Mouse (Mus musculus): Measurements from ENCODE around the gene Tcf19. TPM values are rescaled to one million over a fixed set of nuclear protein-coding genes. Genes with fewer than 3 reads are reported as not detected.

Tcf19 gene
- total and polyA plus RNA-seq, 3 experiments = 29.7 to 38.4 (median 37.7) TPM

GRCm38 (mm10) chr17:35548636-35549035, 32.0 kb upstream of the Tcf19 start:
- H3K4me3 ChIP-seq (replicated peaks in 1 of 3; ENCODE audit: low read depth in 2 of 3, low read length in 2 of 3, poor library complexity in 1 of 3) = no peak overlapping the region
- H3K4me2 ChIP-seq (ENCODE audit: insufficient read depth, low read depth, poor library complexity, severe bottlenecking) = no peak overlapping the region
- peaks cover 15 to 44% of the 10 kb centered on the region in 2 experiments for H3K4me1 ChIP-seq (ENCODE audit: control insufficient read depth in 1 of 2, insufficient read depth in 2 of 2)
- H3K79me2 ChIP-seq (replicated peaks; ENCODE audit: control insufficient read depth, extremely low read depth, insufficient read depth, poor library complexity, severe bottlenecking) = no peaks in the 10 kb centered on the region
- H3K9ac ChIP-seq (ENCODE audit: insufficient read depth, low read depth) = no peak overlapping the region
- in situ Hi-C loops (cut with MboI; ENCODE audit: low pct_ligation_motif_present, low pct_unique_long_range_greater_than_20kb, low sequenced_read_pairs) = no loop called here
- H3K27ac ChIP-seq (ENCODE audit: insufficient read depth, low read depth) = no peak overlapping the region
- H3K9me3 ChIP-seq (replicated peaks; ENCODE audit: low read length) = peaks cover 3% of the 10 kb centered on the region
- TF ChIP-seq EP300 (IDR thresholded peaks at IDR 0.05; ENCODE audit: low read length) (no peak), RCOR1 (conservative IDR thresholded peaks at IDR 0.05; ENCODE audit: low read depth, low read length) (no peak), JUN (IDR thresholded peaks at IDR 0.05; ENCODE audit: insufficient read depth, low read depth, low read length) (no peak), ZKSCAN1 (IDR thresholded peaks at IDR 0.05; ENCODE audit: borderline replicate concordance, low read depth, low read length) (no peak), POLR2AphosphoS2 (IDR thresholded peaks at IDR 0.05; ENCODE audit: low read depth, low read length) (no peak), TBP (conservative IDR thresholded peaks at IDR 0.05; ENCODE audit: low read depth, low read length) (no peak)
- peaks cover 2% of the 10 kb centered on the region for H3K27me3 ChIP-seq (replicated peaks)
- DNase-seq (ENCODE audit: extremely low read depth) = no peak
- dilution Hi-C loops (cut with MboI; ENCODE audit: extremely low pct_ligation_motif_present, extremely low pct_unique_long_range_greater_than_20kb, low sequenced_read_pairs) = no loop called here
- no peaks in the 10 kb centered on the region for H3K36me3 ChIP-seq (replicated peaks in 1 of 2; ENCODE audit: control insufficient read depth in 1 of 2, insufficient read depth in 1 of 2, low read length in 1 of 2)

GRCm38 (mm10) chr17:35547465-35547864, 30.8 kb upstream of the Tcf19 start:
- H3K9me3 ChIP-seq (replicated peaks; ENCODE audit: low read length) = peaks cover 3% of the 10 kb centered on the region
- no peaks in the 10 kb centered on the region for H3K36me3 ChIP-seq (replicated peaks in 1 of 2; ENCODE audit: control insufficient read depth in 1 of 2, insufficient read depth in 1 of 2, low read length in 1 of 2)
- in situ Hi-C loops (cut with MboI; ENCODE audit: low pct_ligation_motif_present, low pct_unique_long_range_greater_than_20kb, low sequenced_read_pairs) = no loop called here
- no peaks in the 10 kb centered on the region for H3K79me2 ChIP-seq (replicated peaks; ENCODE audit: control insufficient read depth, extremely low read depth, insufficient read depth, poor library complexity, severe bottlenecking)
- H3K4me3 ChIP-seq (replicated peaks in 1 of 3; ENCODE audit: low read depth in 2 of 3, low read length in 2 of 3, poor library complexity in 1 of 3) = no peak overlapping the region
- H3K27me3 ChIP-seq (replicated peaks) = peaks cover 2% of the 10 kb centered on the region
- TF ChIP-seq ETS1 (conservative IDR thresholded peaks at IDR 0.05; ENCODE audit: low read depth, low read length) (no peak), TCF12 (IDR thresholded peaks at IDR 0.05; ENCODE audit: low read depth, low read length) (no peak), RCOR1 (conservative IDR thresholded peaks at IDR 0.05; ENCODE audit: low read depth, low read length) (no peak), BHLHE40 (IDR thresholded peaks at IDR 0.05; ENCODE audit: low read depth, low read length) (no peak), JUND (conservative IDR thresholded peaks at IDR 0.05; ENCODE audit: low read depth, low read length) (no peak), USF1 (IDR thresholded peaks at IDR 0.05; ENCODE audit: low read depth, low read length) (no peak), POLR2A (IDR thresholded peaks at IDR 0.05; ENCODE audit: low read depth, low read length) (no peak), ZNF384 (IDR thresholded peaks at IDR 0.05; ENCODE audit: low read depth, low read length) (no peak), KAT2A (IDR thresholded peaks at IDR 0.05; ENCODE audit: insufficient replicate concordance, low read length) (no peak), USF2 (conservative IDR thresholded peaks at IDR 0.05; ENCODE audit: low read depth, low read length) (no peak), PAX5 (IDR thresholded peaks at IDR 0.05; ENCODE audit: low read length) (no peak), E2F4 (IDR thresholded peaks at IDR 0.05; ENCODE audit: insufficient replicate concordance, low read depth, low read length) (no peak), MEF2A (IDR thresholded peaks at IDR 0.05; ENCODE audit: borderline replicate concordance, low read depth, low read length) (no peak), ZMIZ1 (IDR thresholded peaks at IDR 0.05; ENCODE audit: low read depth, low read length) (no peak), ZKSCAN1 (IDR thresholded peaks at IDR 0.05; ENCODE audit: borderline replicate concordance, low read depth, low read length) (no peak), HCFC1 (IDR thresholded peaks at IDR 0.05; ENCODE audit: low read depth, low read length) (no peak), UBTF (IDR thresholded peaks at IDR 0.05; ENCODE audit: low read depth, low read length) (no peak), POLR2AphosphoS2 (IDR thresholded peaks at IDR 0.05; ENCODE audit: low read depth, low read length) (no peak), MYC (IDR thresholded peaks at IDR 0.05; ENCODE audit: low read depth, low read length) (no peak)
- H3K4me2 ChIP-seq (ENCODE audit: insufficient read depth, low read depth, poor library complexity, severe bottlenecking) = no peak overlapping the region
- peaks cover 21 to 44% of the 10 kb centered on the region in 2 experiments for H3K4me1 ChIP-seq (ENCODE audit: control insufficient read depth in 1 of 2, insufficient read depth in 2 of 2)
- H3K9ac ChIP-seq (ENCODE audit: insufficient read depth, low read depth) = no peak overlapping the region
- dilution Hi-C loops (cut with MboI; ENCODE audit: extremely low pct_ligation_motif_present, extremely low pct_unique_long_range_greater_than_20kb, low sequenced_read_pairs) = no loop called here
- no peak overlapping the region for H3K27ac ChIP-seq (ENCODE audit: insufficient read depth, low read depth)
- no peak for DNase-seq (ENCODE audit: extremely low read depth)

All from CH12.LX (cell line).